In genomic region chr11:78125691-78126090, GRCm38 (mm10) we compare ENCODE assay signal across 12 mouse cellular contexts. TPM values are rescaled to one million over a fixed set of nuclear protein-coding genes. Genes with fewer than 3 reads are reported as not detected.
DNase-seq lines count a peak whose midpoint lies in the region; ATAC-seq lines count a peak whose summit lies in the region.
"Had no signal": no experiment of that assay in that cellular context is flagged by ENCODE, and none has a peak within 500 bp of the region (broad histone marks: within the 10 kb centered on the region; RNA-seq: fewer than 3 reads in every experiment).

No protein-coding gene starts in this region.

- 57% methylated on average over 6 of the region's 6 CpGs for WGBS in limb, embryonic 13.5 days
- WGBS in limb, embryonic 10.5 days: 86% methylated on average over 6 of the region's 6 CpGs

- no peak for ATAC-seq in limb, embryonic 13.5 days (ENCODE audit: low FRiP score, low read depth)
- ATAC-seq in erythroblast, adult 5-6 weeks (replicated peaks; ENCODE audit: low FRiP score, poor library complexity, severe bottlenecking): 0 out of 2 replicates have a peak, but pooled peaks have one; percentile 42
- ATAC-seq in megakaryocyte-erythroid progenitor cell, adult 5-6 weeks (replicated peaks; ENCODE audit: low FRiP score, low TSS enrichment, poor library complexity, severe bottlenecking): peak; percentile 20; the same call in 1 of the 2 replicates
- ATAC-seq: intestine, postnatal 0 days had no signal

- H3K27me3 ChIP-seq in limb, embryonic 13.5 days: no peaks in the 10 kb centered on the region
- H3K27me3 ChIP-seq in limb, embryonic 10.5 days (ENCODE audit: low read depth, poor library complexity, severe bottlenecking): no peaks in the 10 kb centered on the region
- H3K27me3 ChIP-seq: forebrain, embryonic 12.5 days; hindbrain, embryonic 12.5 days had no signal

- H3K36me3 ChIP-seq in limb, embryonic 13.5 days: peaks cover 3% of the 10 kb centered on the region; the same call in 1 of the 2 replicates
- H3K36me3 ChIP-seq in limb, embryonic 10.5 days: peaks cover 16% of the 10 kb centered on the region
- H3K36me3 ChIP-seq: forebrain, embryonic 12.5 days; hindbrain, embryonic 12.5 days had no signal

- no peak overlapping the region; the same call in 1 of the 2 replicates for H3K27ac ChIP-seq in limb, embryonic 13.5 days
- H3K27ac ChIP-seq in limb, embryonic 10.5 days: no peak overlapping the region
- H3K27ac ChIP-seq: forebrain, embryonic 12.5 days; hindbrain, embryonic 12.5 days had no signal

- H3K4me1 ChIP-seq in limb, embryonic 13.5 days: peaks cover 24% of the 10 kb centered on the region
- no peaks in the 10 kb centered on the region for H3K4me1 ChIP-seq in limb, embryonic 10.5 days

- H3K9me3 ChIP-seq in limb, embryonic 13.5 days: no peaks in the 10 kb centered on the region
- no peaks in the 10 kb centered on the region for H3K9me3 ChIP-seq in limb, embryonic 10.5 days (replicated peaks)
- H3K9me3 ChIP-seq: forebrain, embryonic 12.5 days; hindbrain, embryonic 12.5 days had no signal

- H3K4me3 ChIP-seq in limb, embryonic 13.5 days: no peak overlapping the region
- no peak overlapping the region for H3K4me3 ChIP-seq in limb, embryonic 10.5 days
- H3K4me3 ChIP-seq: forebrain, embryonic 12.5 days; hindbrain, embryonic 12.5 days had no signal

- no peak for DNase-seq in limb, embryonic 10.5 days (ENCODE audit: low spot score)
- peak; percentile 21 for DNase-seq in adipocyte (ENCODE audit: low spot score)
- DNase-seq in adrenal gland, postnatal 14 days: no peak
- DNase-seq in right cerebral cortex, postnatal 10 days (ENCODE audit: low spot score in 2 of 2): no peak
- DNase-seq: cerebellum, adult 9-11 months had no signal

- H3K9ac ChIP-seq in limb, embryonic 13.5 days: no peak overlapping the region
- H3K9ac ChIP-seq: forebrain, embryonic 12.5 days; hindbrain, embryonic 12.5 days had no signal

- 0 out of 2 replicates have a peak overlapping the region, but pooled peaks have one; percentile 2 for H3K4me2 ChIP-seq in limb, embryonic 13.5 days (replicated peaks)
- H3K4me2 ChIP-seq: forebrain, embryonic 12.5 days; heart, embryonic 11.5 days; hindbrain, embryonic 12.5 days had no signal

RNA-seq across cellular contexts. Expression of gene Fam222b, which starts 31.2 kb away (rescaled TPM):
- 13.7 and 16.1 TPM in 2 replicates for polyA plus RNA-seq in limb, embryonic 13.5 days (2015; fragmentation: Nextera tagmentation; extraction: Ambion mirVana)
- 22.7 and 24.2 TPM in 2 replicates for polyA plus RNA-seq in limb, embryonic 10.5 days (2016; fragmentation: Nextera tagmentation; extraction: Ambion mirVana)
- total RNA-seq in erythroblast, adult 5-6 weeks (2015; ENCODE audit: low replicate concordance): 10.2 and 14.8 TPM in 2 replicates
- total RNA-seq in erythroblast, adult 5-6 weeks (2017; ENCODE audit: low replicate concordance): 1.4 and 3.7 TPM in 2 replicates
- total RNA-seq in megakaryocyte-erythroid progenitor cell, adult 5-6 weeks (2014; fragmentation: Nextera tagmentation): 10.2 and 14.3 TPM in 2 replicates
- 1.8 and 3.9 TPM in 2 replicates for total RNA-seq in megakaryocyte-erythroid progenitor cell, adult 5-6 weeks (2017)
- 18.1 and 19.1 TPM in 2 replicates for total RNA-seq in adrenal gland, postnatal 14 days (2021)

RNA-seq across cellular contexts. Expression of gene Traf4, which starts 39.7 kb away (rescaled TPM):
- polyA plus RNA-seq in limb, embryonic 13.5 days (2015; fragmentation: Nextera tagmentation; extraction: Ambion mirVana): 108 and 109 TPM in 2 replicates
- 178 and 181 TPM in 2 replicates for polyA plus RNA-seq in limb, embryonic 10.5 days (2016; fragmentation: Nextera tagmentation; extraction: Ambion mirVana)
- 2.1 and 3.6 TPM in 2 replicates for total RNA-seq in erythroblast, adult 5-6 weeks (2015; ENCODE audit: low replicate concordance)
- total RNA-seq in erythroblast, adult 5-6 weeks (2017; ENCODE audit: low replicate concordance): 3.2 and 3.5 TPM in 2 replicates
- 30.3 and 39.1 TPM in 2 replicates for total RNA-seq in megakaryocyte-erythroid progenitor cell, adult 5-6 weeks (2014; fragmentation: Nextera tagmentation)
- 10.3 and 18.0 TPM in 2 replicates for total RNA-seq in megakaryocyte-erythroid progenitor cell, adult 5-6 weeks (2017)
- total RNA-seq in adrenal gland, postnatal 14 days (2021): 47.2 and 50.7 TPM in 2 replicates

RNA-seq across cellular contexts. Expression of gene Eral1, which starts 45.5 kb away (rescaled TPM):
- 37.8 and 38.7 TPM in 2 replicates for polyA plus RNA-seq in limb, embryonic 13.5 days (2015; fragmentation: Nextera tagmentation; extraction: Ambion mirVana)
- 43.4 and 45.4 TPM in 2 replicates for polyA plus RNA-seq in limb, embryonic 10.5 days (2016; fragmentation: Nextera tagmentation; extraction: Ambion mirVana)
- 3.7 and 7.7 TPM in 2 replicates for total RNA-seq in erythroblast, adult 5-6 weeks (2015; ENCODE audit: low replicate concordance)
- 3.9 and 7.0 TPM in 2 replicates for total RNA-seq in erythroblast, adult 5-6 weeks (2017; ENCODE audit: low replicate concordance)
- 26.2 and 32.2 TPM in 2 replicates for total RNA-seq in megakaryocyte-erythroid progenitor cell, adult 5-6 weeks (2014; fragmentation: Nextera tagmentation)
- total RNA-seq in megakaryocyte-erythroid progenitor cell, adult 5-6 weeks (2017): 34.9 and 36.6 TPM in 2 replicates
- 28.8 and 31.6 TPM in 2 replicates for total RNA-seq in adrenal gland, postnatal 14 days (2021)

RNA-seq across cellular contexts. Expression of gene Nek8, which starts 50.8 kb away (rescaled TPM):
- 20.1 and 20.7 TPM in 2 replicates for polyA plus RNA-seq in limb, embryonic 13.5 days (2015; fragmentation: Nextera tagmentation; extraction: Ambion mirVana)
- 17.3 and 19.9 TPM in 2 replicates for polyA plus RNA-seq in limb, embryonic 10.5 days (2016; fragmentation: Nextera tagmentation; extraction: Ambion mirVana)
- 9.6 and 12.1 TPM in 2 replicates for total RNA-seq in erythroblast, adult 5-6 weeks (2015; ENCODE audit: low replicate concordance)
- total RNA-seq in erythroblast, adult 5-6 weeks (2017; ENCODE audit: low replicate concordance): 5.7 and 16.7 TPM in 2 replicates
- 26.7 and 38.5 TPM in 2 replicates for total RNA-seq in megakaryocyte-erythroid progenitor cell, adult 5-6 weeks (2014; fragmentation: Nextera tagmentation)
- 3.7 and 7.4 TPM in 2 replicates for total RNA-seq in megakaryocyte-erythroid progenitor cell, adult 5-6 weeks (2017)
- 8.5 and 9.0 TPM in 2 replicates for total RNA-seq in adrenal gland, postnatal 14 days (2021)

RNA-seq across cellular contexts. Expression of gene Tlcd1, which starts 50.8 kb away (rescaled TPM):
- 13.5 and 14.1 TPM in 2 replicates for polyA plus RNA-seq in limb, embryonic 13.5 days (2015; fragmentation: Nextera tagmentation; extraction: Ambion mirVana)
- polyA plus RNA-seq in limb, embryonic 10.5 days (2016; fragmentation: Nextera tagmentation; extraction: Ambion mirVana): 10.0 and 13.1 TPM in 2 replicates
- total RNA-seq in erythroblast, adult 5-6 weeks (2015; ENCODE audit: low replicate concordance): 69.0 and 77.1 TPM in 2 replicates
- total RNA-seq in erythroblast, adult 5-6 weeks (2017; ENCODE audit: low replicate concordance): 96.9 and 181 TPM in 2 replicates
- total RNA-seq in megakaryocyte-erythroid progenitor cell, adult 5-6 weeks (2014; fragmentation: Nextera tagmentation): 24.4 and 25.2 TPM in 2 replicates
- total RNA-seq in megakaryocyte-erythroid progenitor cell, adult 5-6 weeks (2017): 13.3 and 19.6 TPM in 2 replicates
- 36.4 and 46.4 TPM in 2 replicates for total RNA-seq in adrenal gland, postnatal 14 days (2021)
